Mouse (Mus musculus): Measurements from ENCODE around the gene Zfp219. TPM values are rescaled to one million over a fixed set of nuclear protein-coding genes. Genes with fewer than 3 reads are reported as not detected.
"Not testable (repeated sequence)": the region's sequence is repeated elsewhere in the genome, so short reads cannot be mapped to it uniquely, and the experiment has no call there.

Zfp219 gene
- polyA plus RNA-seq (2015; fragmentation: Nextera tagmentation; extraction: Ambion mirVana): 9.0 and 10.9 TPM in 2 replicates

- Histone ChIP-seq H3K27me3 (no peaks in the 10 kb centered on the region), H3K27ac (replicated peaks) (peak within 1 kb of the TSS; percentile 96), H3K9ac (peak within 1 kb of the TSS; percentile 91), H3K36me3 (replicated peaks) (no peaks in the 10 kb centered on the region), H3K9me3 (replicated peaks) (no peaks in the 10 kb centered on the region), H3K4me1 (replicated peaks) (peaks cover 88% of the 10 kb centered on the region), H3K4me2 (peak within 1 kb of the TSS; percentile 93), H3K4me3 (replicated peaks) (peak within 1 kb of the TSS; percentile 76)
- 16% methylated on average over 15 of the region's 15 CpGs for WGBS (ENCODE audit: insufficient replicate concordance)
- ATAC-seq (ENCODE audit: insufficient read depth): peak; percentile 68
Measured at GRCm38 (mm10) chr14:52020486-52021137, at the start of gene Zfp219. Gene Zfp219, minus strand, starts transcription at chr14:52020733.

- H3K9ac ChIP-seq: no peak overlapping the region
- H3K4me2 ChIP-seq: no peak overlapping the region
- peaks cover 6% of the 10 kb centered on the region for H3K36me3 ChIP-seq (replicated peaks)
- H3K9me3 ChIP-seq (replicated peaks): no peaks in the 10 kb centered on the region
- no peak overlapping the region for H3K27ac ChIP-seq (replicated peaks)
- H3K27me3 ChIP-seq: no peaks in the 10 kb centered on the region
- no peak for ATAC-seq (ENCODE audit: insufficient read depth)
- 50% methylated on average over 4 of the region's 4 CpGs for WGBS (ENCODE audit: insufficient replicate concordance)
- no peak overlapping the region for H3K4me3 ChIP-seq (replicated peaks)
- H3K4me1 ChIP-seq (replicated peaks): no peaks in the 10 kb centered on the region
Measured at GRCm38 (mm10) chr14:52066135-52066534, 45.6 kb upstream of the Zfp219 start.

GRCm38 (mm10) chr14:52061798-52062197 is 41.3 kb upstream of the Zfp219 start:
- no peaks in the 10 kb centered on the region for H3K36me3 ChIP-seq (replicated peaks)
- H3K27ac ChIP-seq (replicated peaks): no peak overlapping the region
- no peak overlapping the region for H3K4me3 ChIP-seq (replicated peaks)
- no peak overlapping the region for H3K4me2 ChIP-seq
- WGBS (ENCODE audit: insufficient replicate concordance): 71% methylated on average over 8 of the region's 8 CpGs
- ATAC-seq (ENCODE audit: insufficient read depth): no peak
- H3K4me1 ChIP-seq (replicated peaks): no peaks in the 10 kb centered on the region
- H3K27me3 ChIP-seq: no peaks in the 10 kb centered on the region
- no peaks in the 10 kb centered on the region for H3K9me3 ChIP-seq (replicated peaks)
- no peak overlapping the region for H3K9ac ChIP-seq

GRCm38 (mm10) chr14:52060800-52061199 is 40.3 kb upstream of the Zfp219 start:
- Histone ChIP-seq H3K4me1 (replicated peaks) (no peaks in the 10 kb centered on the region), H3K4me3 (replicated peaks) (no peak overlapping the region), H3K27ac (replicated peaks) (no peak overlapping the region), H3K4me2 (no peak overlapping the region), H3K9me3 (replicated peaks) (no peaks in the 10 kb centered on the region), H3K9ac (no peak overlapping the region), H3K36me3 (replicated peaks) (no peaks in the 10 kb centered on the region), H3K27me3 (no peaks in the 10 kb centered on the region)
- ATAC-seq (ENCODE audit: insufficient read depth): no peak
- 78% methylated on average over 1 of the region's 1 CpGs for WGBS (ENCODE audit: insufficient replicate concordance)

GRCm38 (mm10) chr14:52059982-52060381 is 39.4 kb upstream of the Zfp219 start:
- WGBS (ENCODE audit: insufficient replicate concordance): 48% methylated on average over 4 of the region's 4 CpGs
- Histone ChIP-seq H3K9ac (no peak overlapping the region), H3K4me1 (replicated peaks) (no peaks in the 10 kb centered on the region), H3K9me3 (replicated peaks) (no peaks in the 10 kb centered on the region), H3K27me3 (no peaks in the 10 kb centered on the region), H3K36me3 (replicated peaks) (no peaks in the 10 kb centered on the region), H3K4me3 (replicated peaks) (no peak overlapping the region), H3K27ac (replicated peaks) (no peak overlapping the region), H3K4me2 (no peak overlapping the region)
- ATAC-seq (ENCODE audit: insufficient read depth): no peak

- H3K27me3 ChIP-seq; H3K36me3 ChIP-seq (replicated peaks); H3K4me2 ChIP-seq; H3K4me1 ChIP-seq (replicated peaks); H3K27ac ChIP-seq (replicated peaks); H3K9me3 ChIP-seq (replicated peaks); ATAC-seq (ENCODE audit: insufficient read depth); H3K9ac ChIP-seq; H3K4me3 ChIP-seq (replicated peaks): not testable (repeated sequence)
- 65% methylated on average over 3 of the region's 3 CpGs for WGBS (ENCODE audit: insufficient replicate concordance)
Measured at GRCm38 (mm10) chr14:52052720-52053119, 32.2 kb upstream of the Zfp219 start.

- no peaks in the 10 kb centered on the region for H3K27me3 ChIP-seq
- H3K9ac ChIP-seq: no peak overlapping the region
- no peak for ATAC-seq (ENCODE audit: insufficient read depth)
- no peak overlapping the region for H3K4me3 ChIP-seq (replicated peaks)
- no peak overlapping the region for H3K27ac ChIP-seq (replicated peaks)
- H3K9me3 ChIP-seq (replicated peaks): no peaks in the 10 kb centered on the region
- WGBS (ENCODE audit: insufficient replicate concordance): 61% methylated on average over 9 of the region's 9 CpGs
- no peak overlapping the region for H3K4me2 ChIP-seq
- H3K36me3 ChIP-seq (replicated peaks): no peaks in the 10 kb centered on the region
- H3K4me1 ChIP-seq (replicated peaks): peaks cover 11% of the 10 kb centered on the region; the same call in 1 of the 2 replicates
Measured at GRCm38 (mm10) chr14:52045966-52046565, 25.5 kb upstream of the Zfp219 start.

- ATAC-seq (ENCODE audit: insufficient read depth): no peak
- Histone ChIP-seq H3K27ac (replicated peaks) (no peak overlapping the region), H3K36me3 (replicated peaks) (no peaks in the 10 kb centered on the region), H3K4me1 (replicated peaks) (peaks cover 11% of the 10 kb centered on the region; the same call in 1 of the 2 replicates), H3K9ac (no peak overlapping the region), H3K9me3 (replicated peaks) (no peaks in the 10 kb centered on the region), H3K4me2 (peak overlapping the region; percentile 2; the same call in 1 of the 2 replicates), H3K4me3 (replicated peaks) (no peak overlapping the region), H3K27me3 (no peaks in the 10 kb centered on the region)
- WGBS (ENCODE audit: insufficient replicate concordance): 2% methylated on average over 8 of the region's 8 CpGs
Measured at GRCm38 (mm10) chr14:52044901-52045678, 24.6 kb upstream of the Zfp219 start.

GRCm38 (mm10) chr14:52043446-52043845 is 22.9 kb upstream of the Zfp219 start:
- 59% methylated on average over 6 of the region's 6 CpGs for WGBS (ENCODE audit: insufficient replicate concordance)
- no peak overlapping the region for H3K4me3 ChIP-seq (replicated peaks)
- H3K4me2 ChIP-seq: no peak overlapping the region
- no peaks in the 10 kb centered on the region for H3K36me3 ChIP-seq (replicated peaks)
- H3K27me3 ChIP-seq: no peaks in the 10 kb centered on the region
- no peaks in the 10 kb centered on the region for H3K9me3 ChIP-seq (replicated peaks)
- peaks cover 11% of the 10 kb centered on the region; the same call in 1 of the 2 replicates for H3K4me1 ChIP-seq (replicated peaks)
- H3K27ac ChIP-seq (replicated peaks): no peak overlapping the region
- no peak overlapping the region for H3K9ac ChIP-seq
- ATAC-seq (ENCODE audit: insufficient read depth): no peak

- not testable (repeated sequence) for H3K4me2 ChIP-seq; H3K9me3 ChIP-seq (replicated peaks); H3K27me3 ChIP-seq; H3K27ac ChIP-seq (replicated peaks); ATAC-seq (ENCODE audit: insufficient read depth); H3K4me3 ChIP-seq (replicated peaks); H3K36me3 ChIP-seq (replicated peaks); H3K9ac ChIP-seq
- WGBS (ENCODE audit: insufficient replicate concordance): 10% methylated on average over 3 of the region's 3 CpGs
- H3K4me1 ChIP-seq (replicated peaks): peaks cover 11% of the 10 kb centered on the region; the same call in 1 of the 2 replicates
Measured at GRCm38 (mm10) chr14:52042359-52042758, 21.8 kb upstream of the Zfp219 start, which contains the start of gene Olfr221. Gene Olfr221, minus strand, starts transcription at chr14:52042459.

GRCm38 (mm10) chr14:52039332-52039731 is 18.8 kb upstream of the Zfp219 start:
- peak; percentile 52; the same call in 1 of the 2 replicates for ATAC-seq (ENCODE audit: insufficient read depth)
- Histone ChIP-seq H3K4me1 (replicated peaks) (no peaks in the 10 kb centered on the region), H3K27me3 (0 out of 2 replicates have a peak, but pooled peaks cover 3% of the 10 kb centered on the region), H3K27ac (replicated peaks) (0 out of 2 replicates have a peak overlapping the region, but pooled peaks have one; percentile 6), H3K36me3 (replicated peaks) (no peaks in the 10 kb centered on the region), H3K9me3 (replicated peaks) (no peaks in the 10 kb centered on the region), H3K4me3 (replicated peaks) (no peak overlapping the region), H3K9ac (no peak overlapping the region), H3K4me2 (no peak overlapping the region)
- 54% methylated on average over 5 of the region's 5 CpGs for WGBS (ENCODE audit: insufficient replicate concordance)
